Mouse (Mus musculus): ENCODE measurements at regions not wholly inside any gene's neighbourhood (a gene's known extent, or its start where the extent isn't known, plus 50 kb on each side); places are given as distances from the start of the nearest gene placed in this dataset.
"Not testable (repeated sequence)": the region's sequence is repeated elsewhere in the genome, so short reads cannot be mapped to it uniquely, and the experiment has no call there.

- WGBS = 54% methylated on average over 2 of the region's 2 CpGs
- Histone ChIP-seq H3K4me2 (replicated peaks) (no peak overlapping the region), H3K4me3 (replicated peaks) (no peak overlapping the region), H3K9ac (no peak overlapping the region), H3K4me1 (replicated peaks) (no peaks in the 10 kb centered on the region), H3K27ac (no peak overlapping the region), H3K9me3 (no peaks in the 10 kb centered on the region), H3K36me3 (no peaks in the 10 kb centered on the region), H3K27me3 (replicated peaks) (no peaks in the 10 kb centered on the region)
- no peak for ATAC-seq
These were observed 191.7 kb downstream of the Tprg start for GRCm38 (mm10) chr16:25478300-25478699.

- WGBS = 56% methylated on average over 5 of the region's 5 CpGs
- H3K27ac ChIP-seq = no peak overlapping the region
- H3K4me1 ChIP-seq (replicated peaks) = no peaks in the 10 kb centered on the region
- no peak overlapping the region for H3K9ac ChIP-seq
- no peak overlapping the region for H3K4me3 ChIP-seq (replicated peaks)
- H3K9me3 ChIP-seq = no peaks in the 10 kb centered on the region
- no peaks in the 10 kb centered on the region for H3K27me3 ChIP-seq (replicated peaks)
- H3K36me3 ChIP-seq = no peaks in the 10 kb centered on the region
- H3K4me2 ChIP-seq (replicated peaks) = no peak overlapping the region
- ATAC-seq = peak; percentile 92
These were observed 197.2 kb downstream of the Tprg start for GRCm38 (mm10) chr16:25483831-25484254.

- no peaks in the 10 kb centered on the region for H3K9me3 ChIP-seq
- H3K4me3 ChIP-seq (replicated peaks) = no peak overlapping the region
- H3K27me3 ChIP-seq (replicated peaks) = no peaks in the 10 kb centered on the region
- no peaks in the 10 kb centered on the region for H3K4me1 ChIP-seq (replicated peaks)
- no peak overlapping the region for H3K9ac ChIP-seq
- no peak overlapping the region for H3K4me2 ChIP-seq (replicated peaks)
- no peak for ATAC-seq
- H3K36me3 ChIP-seq = no peaks in the 10 kb centered on the region
- no peak overlapping the region for H3K27ac ChIP-seq
- WGBS = 93% methylated on average over 9 of the region's 9 CpGs
These were observed 198.4 kb downstream of the Tprg start for GRCm38 (mm10) chr16:25485007-25485406.

- H3K36me3 ChIP-seq = no peaks in the 10 kb centered on the region
- ATAC-seq = no peak
- no peaks in the 10 kb centered on the region for H3K27me3 ChIP-seq (replicated peaks)
- WGBS = 80% methylated on average over 4 of the region's 4 CpGs
- no peak overlapping the region for H3K9ac ChIP-seq
- H3K4me2 ChIP-seq (replicated peaks) = no peak overlapping the region
- H3K9me3 ChIP-seq = no peaks in the 10 kb centered on the region
- no peaks in the 10 kb centered on the region for H3K4me1 ChIP-seq (replicated peaks)
- no peak overlapping the region for H3K27ac ChIP-seq
- no peak overlapping the region for H3K4me3 ChIP-seq (replicated peaks)
These were observed 197.0 kb upstream of the Trp63 start for GRCm38 (mm10) chr16:25486477-25487094.

GRCm38 (mm10) chr16:25490847-25491246 lies 192.7 kb upstream of the Trp63 start:
- Histone ChIP-seq H3K27ac (no peak overlapping the region), H3K4me1 (replicated peaks) (no peaks in the 10 kb centered on the region), H3K4me2 (replicated peaks) (no peak overlapping the region), H3K27me3 (replicated peaks) (no peaks in the 10 kb centered on the region), H3K9me3 (no peaks in the 10 kb centered on the region), H3K36me3 (no peaks in the 10 kb centered on the region), H3K9ac (no peak overlapping the region), H3K4me3 (replicated peaks) (no peak overlapping the region)
- 89% methylated on average over 3 of the region's 3 CpGs for WGBS
- no peak for ATAC-seq

- H3K27ac ChIP-seq = no peak overlapping the region
- no peaks in the 10 kb centered on the region for H3K9me3 ChIP-seq
- no peaks in the 10 kb centered on the region for H3K4me1 ChIP-seq (replicated peaks)
- no peak for ATAC-seq
- no peak overlapping the region for H3K4me3 ChIP-seq (replicated peaks)
- WGBS = 84% methylated on average over 3 of the region's 3 CpGs
- H3K4me2 ChIP-seq (replicated peaks) = no peak overlapping the region
- H3K9ac ChIP-seq = no peak overlapping the region
- H3K27me3 ChIP-seq (replicated peaks) = no peaks in the 10 kb centered on the region
- H3K36me3 ChIP-seq = no peaks in the 10 kb centered on the region
These were observed 189.4 kb upstream of the Trp63 start for GRCm38 (mm10) chr16:25494153-25494552.

GRCm38 (mm10) chr16:25495586-25496196 lies 187.9 kb upstream of the Trp63 start:
- Histone ChIP-seq H3K4me2 (replicated peaks) (no peak overlapping the region), H3K27ac (no peak overlapping the region), H3K9me3 (no peaks in the 10 kb centered on the region), H3K4me1 (replicated peaks) (no peaks in the 10 kb centered on the region), H3K4me3 (replicated peaks) (no peak overlapping the region), H3K27me3 (replicated peaks) (no peaks in the 10 kb centered on the region), H3K36me3 (no peaks in the 10 kb centered on the region), H3K9ac (no peak overlapping the region)
- ATAC-seq = no peak
- WGBS = 94% methylated on average over 2 of the region's 2 CpGs

- Histone ChIP-seq H3K4me3 (replicated peaks) (no peak overlapping the region), H3K9me3 (no peaks in the 10 kb centered on the region), H3K9ac (no peak overlapping the region), H3K27me3 (replicated peaks) (no peaks in the 10 kb centered on the region), H3K4me2 (replicated peaks) (no peak overlapping the region), H3K4me1 (replicated peaks) (no peaks in the 10 kb centered on the region), H3K36me3 (no peaks in the 10 kb centered on the region), H3K27ac (no peak overlapping the region)
- ATAC-seq = no peak
- 33% methylated on average over 3 of the region's 3 CpGs for WGBS
These were observed 178.7 kb upstream of the Trp63 start for GRCm38 (mm10) chr16:25504829-25505228.

GRCm38 (mm10) chr16:25517114-25517868 lies 166.3 kb upstream of the Trp63 start:
- no peak overlapping the region for H3K27ac ChIP-seq
- H3K9ac ChIP-seq = no peak overlapping the region
- WGBS = 71% methylated on average over 5 of the region's 7 CpGs
- no peak for ATAC-seq
- no peaks in the 10 kb centered on the region for H3K36me3 ChIP-seq
- H3K4me2 ChIP-seq (replicated peaks) = no peak overlapping the region
- H3K27me3 ChIP-seq (replicated peaks) = no peaks in the 10 kb centered on the region
- no peak overlapping the region for H3K4me3 ChIP-seq (replicated peaks)
- no peaks in the 10 kb centered on the region for H3K4me1 ChIP-seq (replicated peaks)
- no peaks in the 10 kb centered on the region for H3K9me3 ChIP-seq

- H3K9ac ChIP-seq; H3K27me3 ChIP-seq (replicated peaks); H3K4me1 ChIP-seq (replicated peaks); H3K27ac ChIP-seq; H3K4me3 ChIP-seq (replicated peaks); H3K9me3 ChIP-seq; H3K4me2 ChIP-seq (replicated peaks); H3K36me3 ChIP-seq; ATAC-seq: not testable (repeated sequence)
- WGBS = 78% methylated on average over 10 of the region's 10 CpGs
These were observed 160.4 kb upstream of the Trp63 start for GRCm38 (mm10) chr16:25523141-25523540.

- Histone ChIP-seq H3K36me3 (no peaks in the 10 kb centered on the region), H3K4me2 (replicated peaks) (no peak overlapping the region), H3K27ac (no peak overlapping the region), H3K9ac (no peak overlapping the region), H3K4me3 (replicated peaks) (no peak overlapping the region), H3K27me3 (replicated peaks) (no peaks in the 10 kb centered on the region), H3K9me3 (no peaks in the 10 kb centered on the region), H3K4me1 (replicated peaks) (no peaks in the 10 kb centered on the region)
- 39% methylated on average over 2 of the region's 2 CpGs for WGBS
- ATAC-seq = no peak
These were observed 159.9 kb upstream of the Trp63 start for GRCm38 (mm10) chr16:25523621-25524020.

- Histone ChIP-seq H3K9ac (no peak overlapping the region), H3K27ac (no peak overlapping the region), H3K9me3 (no peaks in the 10 kb centered on the region), H3K27me3 (replicated peaks) (no peaks in the 10 kb centered on the region), H3K4me3 (replicated peaks) (no peak overlapping the region), H3K4me1 (replicated peaks) (no peaks in the 10 kb centered on the region), H3K36me3 (no peaks in the 10 kb centered on the region), H3K4me2 (replicated peaks) (no peak overlapping the region)
- no peak for ATAC-seq
These were observed 155.7 kb upstream of the Trp63 start for GRCm38 (mm10) chr16:25527850-25528249.

GRCm38 (mm10) chr16:25528313-25528712 lies 155.2 kb upstream of the Trp63 start:
- Histone ChIP-seq H3K4me2 (replicated peaks) (no peak overlapping the region), H3K4me1 (replicated peaks) (no peaks in the 10 kb centered on the region), H3K36me3 (no peaks in the 10 kb centered on the region), H3K4me3 (replicated peaks) (no peak overlapping the region), H3K9ac (no peak overlapping the region), H3K9me3 (no peaks in the 10 kb centered on the region), H3K27me3 (replicated peaks) (no peaks in the 10 kb centered on the region), H3K27ac (no peak overlapping the region)
- ATAC-seq = no peak
- 91% methylated on average over 2 of the region's 2 CpGs for WGBS

Data from intestine, embryonic 15.5 days (tissue).